Mouse (Mus musculus): ENCODE measurements around the gene Col9a2.
A peak's percentile ranks its signal among the peaks of the same experiment; 100 is the strongest.
"Not testable (repeated sequence)": the region's sequence is repeated elsewhere in the genome, so short reads cannot be mapped to it uniquely, and the experiment has no call there.

The Col9a2 gene

GRCm38 (mm10) chr4:121021911-121022310, 17.3 kb upstream of the Col9a2 start:
- DNase-seq = no peak

DNA sequence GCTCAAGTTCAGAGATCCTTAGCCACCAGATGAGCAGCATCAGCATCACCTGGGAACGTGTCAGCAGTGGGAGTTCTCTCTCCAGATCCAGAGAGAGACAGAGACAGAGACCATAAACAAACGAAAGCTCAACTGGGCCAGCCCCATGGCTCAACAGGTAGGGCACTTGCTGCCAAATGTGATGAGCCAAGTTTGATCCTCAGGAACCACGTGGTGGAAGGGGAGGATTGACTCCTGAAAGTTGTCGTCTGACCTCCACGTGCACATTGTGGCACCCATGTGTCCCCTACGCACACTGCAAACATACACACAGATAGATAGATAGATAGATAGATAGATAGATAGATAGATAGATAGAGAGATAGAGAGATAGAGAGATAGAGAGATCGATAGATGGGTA, 15.7 kb upstream of the Col9a2 start:
- DNase-seq = no peak

DNA sequence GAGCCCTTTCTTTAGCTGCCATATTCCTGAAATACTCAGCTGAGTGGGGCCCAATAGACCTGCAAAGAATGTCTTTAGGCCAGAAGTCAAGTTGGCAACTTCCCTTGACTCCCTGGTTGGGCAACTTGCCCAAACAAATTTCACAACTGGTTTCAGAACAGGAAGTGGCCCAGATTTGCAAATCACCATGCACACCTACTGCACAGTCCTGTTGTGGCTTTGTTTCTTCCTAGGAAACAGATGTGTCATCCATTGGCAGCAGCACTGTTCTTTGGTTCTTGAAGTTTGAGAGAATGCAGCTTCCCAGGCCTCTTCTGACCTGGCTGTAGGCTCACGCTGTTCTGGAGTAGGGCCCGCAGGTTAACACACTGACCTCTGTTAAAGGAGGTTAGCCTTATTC, 15.2 kb upstream of the Col9a2 start:
- no peak for DNase-seq

GRCm38 (mm10) chr4:121025681-121026080, 13.5 kb upstream of the Col9a2 start:
- DNase-seq = no peak

DNA sequence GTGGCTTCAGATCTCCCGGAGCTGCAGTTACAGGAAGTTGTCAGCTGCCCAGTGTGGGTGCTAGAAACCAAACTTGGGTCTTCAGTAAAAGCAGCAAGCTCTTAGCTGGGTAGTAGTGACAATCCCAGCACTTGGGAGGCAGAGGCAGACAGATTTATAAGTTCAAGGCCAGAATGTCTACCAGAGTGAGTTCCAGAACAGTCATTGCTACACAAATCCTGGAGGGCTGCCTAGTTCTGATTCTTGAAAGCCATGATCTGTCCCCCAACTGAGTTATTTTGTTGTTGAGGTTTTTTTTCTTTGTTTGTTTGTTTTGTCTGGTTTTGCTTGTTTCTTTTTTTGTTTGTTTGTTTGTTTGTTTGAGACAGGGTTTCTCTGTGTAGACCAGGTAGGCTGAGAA, 11.0 kb upstream of the Col9a2 start:
- DNase-seq = no peak

- peak; percentile 67 for DNase-seq
These were observed 10.4 kb upstream of the Col9a2 start for GRCm38 (mm10) chr4:121028659-121029392.

- no peak for DNase-seq
These were observed 9.6 kb upstream of the Col9a2 start for GRCm38 (mm10) chr4:121029632-121030031.

- no peak for DNase-seq
These were observed 7.7 kb upstream of the Col9a2 start for GRCm38 (mm10) chr4:121031440-121031839.

- DNase-seq = no peak
These were observed 6.2 kb upstream of the Col9a2 start for GRCm38 (mm10) chr4:121033006-121033405.

DNA sequence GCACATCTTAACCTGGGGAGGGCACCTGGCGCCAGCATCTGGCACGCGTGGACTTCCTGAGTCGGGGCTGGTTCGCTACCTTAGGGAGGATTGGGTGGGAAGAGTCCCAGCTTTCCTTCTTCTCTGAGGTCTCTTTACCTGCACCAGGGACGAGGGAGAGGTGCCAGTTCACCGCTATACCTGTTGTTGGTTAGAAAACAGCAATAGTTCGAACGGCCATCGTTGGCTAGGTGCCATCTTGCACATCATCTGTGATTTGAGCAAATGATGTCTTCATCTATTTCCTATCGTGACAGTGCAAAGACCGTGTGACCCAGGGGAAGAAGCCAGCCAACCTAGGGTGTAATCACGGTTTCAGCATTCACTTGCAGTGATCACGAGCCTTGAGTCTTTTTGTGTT, 1.1 kb downstream of the Col9a2 start:
- DNase-seq = no peak

GRCm38 (mm10) chr4:121040897-121041671, 1.9 kb downstream of the Col9a2 start:
- DNase-seq = peak; percentile 73

GRCm38 (mm10) chr4:121042472-121042871, 3.3 kb downstream of the Col9a2 start:
- no peak for DNase-seq

GRCm38 (mm10) chr4:121042946-121043345, 3.8 kb downstream of the Col9a2 start:
- DNase-seq = no peak

DNA sequence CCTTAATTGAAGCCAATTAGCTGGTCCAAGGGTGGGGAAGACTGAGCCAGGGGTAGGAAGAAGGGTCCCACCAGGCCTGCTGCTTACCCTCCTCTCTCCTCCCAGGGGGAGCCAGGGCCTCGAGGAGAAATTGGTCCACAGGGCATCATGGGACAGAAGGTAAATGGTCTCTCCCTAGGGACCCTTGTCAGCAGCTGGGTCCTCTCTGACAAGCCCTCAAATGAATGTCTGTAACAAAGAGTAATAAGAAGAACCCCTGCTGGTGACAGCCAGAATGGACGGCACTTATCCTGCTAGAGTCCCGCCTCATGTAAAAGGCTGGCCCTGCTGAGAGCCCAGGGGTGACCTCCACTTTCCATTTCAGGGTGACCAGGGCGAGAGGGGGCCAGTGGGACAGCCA, 12.7 kb downstream of the Col9a2 start:
- no peak for DNase-seq

GRCm38 (mm10) chr4:121052454-121053323, 13.5 kb downstream of the Col9a2 start:
- DNase-seq = peak; percentile 16

- peak; percentile 16 for DNase-seq
These were observed 17.2 kb downstream of the Col9a2 start for GRCm38 (mm10) chr4:121056342-121056741.

DNA sequence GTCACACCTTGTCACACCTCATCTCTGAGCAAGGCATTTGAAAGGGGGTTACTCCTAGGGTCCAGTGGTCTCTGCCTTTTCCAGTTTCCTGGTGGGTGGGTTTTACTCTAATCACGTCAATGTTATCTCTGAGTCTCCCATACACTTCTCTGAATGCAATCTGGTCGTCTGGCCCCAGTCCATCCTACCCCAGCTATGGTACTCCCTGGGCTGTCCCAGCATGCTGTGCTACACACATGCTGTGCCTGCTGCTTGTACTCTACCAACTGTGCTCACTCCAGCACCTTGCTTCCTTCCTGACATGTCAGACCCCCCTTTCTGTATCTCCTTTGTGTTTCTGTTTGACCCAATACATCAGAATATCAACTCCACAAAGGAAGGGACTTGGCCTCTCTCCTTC, 17.8 kb downstream of the Col9a2 start:
- DNase-seq = no peak

- not testable (repeated sequence) for DNase-seq
These were observed 20.0 kb downstream of the Col9a2 start for GRCm38 (mm10) chr4:121059218-121059617.

GRCm38 (mm10) chr4:121065336-121065735, 26.2 kb downstream of the Col9a2 start:
- no peak for DNase-seq

GRCm38 (mm10) chr4:121074250-121074649, 35.1 kb downstream of the Col9a2 start:
- no peak for DNase-seq

DNA sequence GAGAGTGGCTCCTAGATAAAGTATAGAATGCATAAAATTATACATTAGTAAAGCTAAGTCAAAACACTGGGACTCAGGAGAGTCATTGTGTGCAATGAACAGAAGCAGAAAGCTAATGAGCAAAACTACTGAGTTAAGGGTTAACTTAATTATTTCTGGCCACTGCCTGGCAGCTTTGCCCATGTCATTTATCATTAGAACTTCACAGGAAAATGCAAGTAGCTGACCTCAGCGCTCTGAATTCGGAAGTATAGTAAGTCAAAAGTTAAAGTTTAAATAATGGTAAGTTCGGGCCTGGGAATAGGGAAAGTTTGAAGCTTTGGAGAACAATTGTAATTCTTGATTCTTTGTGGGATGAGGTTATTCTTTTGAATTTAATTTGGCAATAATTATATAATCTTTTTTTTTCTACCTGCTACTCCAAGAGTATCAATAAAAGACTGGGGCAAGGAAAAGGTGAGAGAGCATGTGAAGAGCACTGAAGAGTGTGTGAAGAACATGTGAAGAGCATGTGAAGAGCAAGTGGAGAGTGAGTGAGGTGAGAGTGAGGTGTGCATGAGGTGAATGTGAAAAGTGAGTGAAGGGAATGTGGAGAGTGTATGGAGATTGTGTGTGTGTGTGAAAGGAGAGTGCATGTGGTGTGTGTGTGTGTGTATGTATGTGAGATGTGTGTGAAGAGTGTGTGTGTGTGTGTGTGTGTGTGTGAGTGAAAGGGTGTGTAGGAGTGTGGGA, 38.9 kb downstream of the Col9a2 start:
- no peak for DNase-seq

DNA sequence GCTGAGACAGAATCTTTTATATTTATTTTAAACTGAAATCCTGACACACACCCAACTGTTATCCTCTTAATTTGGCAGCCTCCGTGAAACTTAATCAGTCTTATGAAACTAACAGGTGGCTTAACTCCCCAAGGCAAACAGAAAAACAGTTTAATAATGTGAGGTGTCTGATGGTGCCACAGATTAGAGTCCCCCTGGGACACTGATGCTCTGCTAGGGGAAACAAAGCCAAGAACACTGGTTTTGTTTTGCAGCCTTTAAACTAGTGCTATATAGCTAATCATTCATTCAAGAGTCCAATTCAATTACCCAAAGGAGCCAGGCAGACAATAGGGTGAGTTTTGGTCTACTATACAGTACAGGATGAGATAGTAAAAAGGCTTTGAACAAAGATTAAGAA, 41.2 kb downstream of the Col9a2 start:
- DNase-seq = no peak

DNA sequence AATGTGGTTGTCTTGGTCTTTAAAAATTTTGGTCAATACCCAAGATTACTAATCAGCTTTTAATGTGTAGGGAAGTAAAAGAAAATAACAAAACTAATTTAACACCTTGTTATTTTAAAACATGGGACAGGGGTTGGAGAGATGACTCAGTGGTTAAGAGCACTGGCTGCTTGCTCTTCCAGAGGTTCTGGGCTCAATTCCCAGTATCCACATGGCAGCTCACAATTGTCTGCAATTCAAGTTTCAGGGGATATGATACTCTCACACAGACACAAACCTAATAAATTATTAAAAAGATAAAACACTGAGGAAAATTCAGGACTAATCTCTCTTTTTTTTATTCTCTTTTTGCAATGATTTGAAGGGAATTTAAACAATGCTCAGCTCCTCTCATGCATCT, 45.3 kb downstream of the Col9a2 start:
- DNase-seq = no peak
